Mouse (Mus musculus) kidney, adult 11 months (tissue): ENCODE measurements around the gene Iqcf3.
"Not testable (repeated sequence)": the region's sequence is repeated elsewhere in the genome, so short reads cannot be mapped to it uniquely, and the experiment has no call there.

ENCODE experiments used
- DNase-seq: peaks from one replicate; pipeline ENCODE4 v3.0.0; 2022

Gene Iqcf3

DNA sequence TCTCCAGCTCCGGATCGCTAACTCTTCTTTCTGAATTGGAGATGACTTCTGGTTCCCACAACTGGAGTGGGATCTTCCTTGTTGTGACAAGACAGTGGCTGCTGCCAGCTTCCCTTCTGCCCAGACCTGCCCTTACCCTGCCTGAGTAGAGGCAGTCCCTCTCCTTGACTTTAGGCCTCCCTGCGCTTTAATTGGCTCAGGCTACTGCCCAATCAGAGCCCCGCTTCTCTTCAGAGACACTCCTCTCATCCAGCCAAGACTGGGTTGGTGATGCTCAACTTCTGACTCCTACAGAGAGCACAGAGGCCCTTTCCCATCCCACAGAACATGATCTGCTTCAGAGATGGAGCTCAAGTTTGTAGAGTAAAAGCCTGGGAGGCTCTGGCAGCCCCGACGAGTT, 57.2 kb downstream of the Iqcf3 start:
- no peak for DNase-seq

DNA sequence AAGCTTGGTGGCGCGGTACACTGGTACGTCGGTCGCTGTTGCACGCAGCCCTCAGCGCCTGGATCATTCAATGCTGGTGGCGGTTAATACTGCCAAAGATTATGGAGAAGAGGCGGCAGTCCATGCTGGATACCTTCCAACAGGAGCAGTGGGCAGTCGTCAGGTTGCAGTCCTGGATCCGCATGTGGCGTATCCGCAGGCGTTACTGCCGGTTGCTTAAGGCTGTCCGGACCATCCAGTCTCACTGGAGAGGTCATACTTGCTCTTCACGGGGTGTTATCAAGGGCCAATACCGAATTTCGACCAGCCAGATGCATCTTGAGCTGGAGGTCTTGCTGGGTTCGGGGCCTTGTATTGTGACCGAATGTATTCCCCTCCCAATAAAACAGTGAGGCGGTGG, 59.6 kb downstream of the Iqcf3 start:
- no peak for DNase-seq

DNA sequence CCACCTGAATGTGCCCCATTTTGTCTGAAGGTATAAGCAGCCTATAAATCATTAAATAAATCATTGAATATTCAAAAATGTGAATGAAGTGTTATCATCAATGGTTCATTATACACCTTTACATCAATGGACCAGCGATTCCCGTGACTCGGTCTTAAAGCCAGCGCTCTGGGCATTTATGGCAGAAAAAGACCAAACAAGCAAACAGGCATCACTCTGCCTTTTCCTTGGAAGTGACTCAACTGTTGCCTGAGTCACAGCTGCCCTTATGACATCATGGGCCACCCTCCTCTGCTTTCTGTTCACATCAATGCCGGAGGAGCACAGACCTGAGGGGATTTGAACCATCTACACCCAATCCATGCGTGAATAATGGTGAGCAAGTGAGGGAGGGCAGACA, 61.8 kb downstream of the Iqcf3 start, which contains the start of gene Iqcf1:
Iqcf1 (plus strand) TSS at position 301 of the 400 bp plus-strand sequence.
- no peak for DNase-seq

DNA sequence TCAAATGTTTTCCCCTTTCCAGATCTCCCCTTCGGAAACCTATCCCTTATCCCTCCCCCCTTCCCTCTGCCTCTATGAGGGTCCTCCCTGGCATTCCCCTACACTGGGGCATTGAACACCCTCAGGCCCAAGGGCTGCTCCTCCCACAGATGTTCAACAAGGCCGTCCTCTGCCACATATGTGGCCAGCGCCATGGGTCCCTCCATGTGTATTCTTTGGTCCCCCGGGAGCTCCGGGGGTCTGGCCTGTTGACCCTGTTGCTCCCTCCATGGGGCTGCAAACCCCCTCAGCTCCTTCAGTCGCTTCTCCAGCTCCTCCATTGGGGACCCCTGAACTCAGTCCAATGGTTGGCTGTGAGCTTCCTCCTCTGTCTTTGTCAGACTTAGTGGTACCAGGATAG, 73.8 kb downstream of the Iqcf3 start:
- DNase-seq, result not testable (repeated sequence)

DNA sequence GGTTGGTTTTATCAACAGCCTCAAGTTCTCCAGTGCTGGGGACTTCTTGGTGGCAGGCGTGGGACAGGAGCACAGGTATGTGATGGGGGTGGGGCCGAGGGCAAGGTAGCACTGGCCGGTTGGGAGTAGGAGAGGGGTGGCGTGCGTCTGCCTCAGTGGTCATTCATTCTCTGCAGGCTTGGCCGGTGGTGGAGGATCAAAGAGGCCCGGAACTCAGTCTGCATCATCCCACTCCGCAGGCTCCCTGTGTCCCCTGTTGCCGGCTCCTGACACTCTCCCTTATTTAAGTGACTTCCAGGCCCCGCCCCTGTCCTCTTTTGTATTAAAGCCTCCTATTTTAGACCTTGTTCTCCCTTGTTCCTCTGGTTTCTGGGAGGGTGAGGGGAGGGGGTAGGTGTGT, 76.4 kb downstream of the Iqcf3 start:
- DNase-seq, result no peak

DNA sequence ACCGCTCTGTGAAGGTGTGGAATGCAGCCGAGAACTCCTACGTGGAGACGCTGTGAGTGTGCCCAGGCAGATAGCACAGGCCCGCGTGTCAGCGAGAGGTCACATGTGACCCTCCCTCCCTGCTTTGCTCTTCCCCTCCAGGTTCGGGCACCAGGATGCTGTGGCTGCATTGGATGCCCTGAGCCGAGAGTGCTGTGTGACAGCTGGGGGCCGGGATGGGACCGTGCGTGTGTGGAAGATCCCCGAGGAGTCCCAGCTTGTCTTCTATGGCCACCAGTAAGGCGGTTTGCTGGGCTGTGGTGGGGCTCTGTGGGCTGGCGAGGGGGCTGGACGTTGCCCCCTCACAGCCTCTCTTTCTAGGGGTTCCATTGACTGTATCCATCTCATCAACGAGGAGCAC, 77.8 kb downstream of the Iqcf3 start:
- DNase-seq, result no peak

DNA sequence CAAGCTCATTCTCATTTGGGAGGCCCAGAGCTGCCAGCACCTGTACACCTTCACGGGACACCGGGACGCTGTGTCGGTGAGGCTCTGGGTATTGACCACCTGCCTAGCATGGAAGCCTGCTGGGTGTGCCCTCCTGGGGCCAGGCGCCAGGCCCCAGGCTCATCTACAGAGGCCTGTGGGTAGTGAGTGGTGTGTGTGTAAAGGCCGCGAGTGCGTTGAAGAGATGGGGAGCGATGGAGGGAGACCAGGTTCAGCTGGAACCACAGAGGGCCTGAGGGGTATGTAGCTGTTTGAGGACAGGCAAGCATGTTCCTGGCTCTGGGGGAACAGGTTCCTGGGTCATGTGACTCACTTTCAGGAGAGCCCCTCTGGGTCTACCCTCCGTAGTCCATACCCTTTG, 78.3 kb downstream of the Iqcf3 start:
- DNase-seq, result no peak

DNA sequence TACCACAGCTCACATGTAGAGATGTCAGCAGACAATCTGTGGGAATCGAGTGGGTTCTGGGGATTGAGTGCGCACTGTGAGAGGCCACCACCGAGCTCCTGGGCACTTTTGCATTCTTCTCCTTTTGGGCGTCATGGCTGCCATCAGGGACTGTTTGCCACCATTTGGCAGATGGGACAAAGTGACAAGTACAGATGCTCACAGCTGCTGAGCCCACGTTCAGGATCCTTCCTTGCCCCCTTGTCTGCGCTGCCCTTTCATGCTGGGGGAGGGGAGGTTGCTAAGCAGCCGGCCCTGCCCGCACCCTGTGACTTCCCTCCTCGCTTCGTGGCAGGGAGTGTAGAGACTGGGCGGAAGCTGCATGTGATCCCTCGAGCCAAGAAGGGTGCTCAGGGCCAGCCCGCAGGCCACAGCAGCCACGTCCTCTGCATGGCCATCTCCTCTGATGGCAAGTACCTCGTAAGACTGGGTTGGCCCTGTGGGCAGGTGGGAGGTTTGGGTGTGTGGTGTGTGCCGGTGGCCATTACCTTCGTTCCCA, 78.8 kb downstream of the Iqcf3 start:
- DNase-seq, result no peak

DNA sequence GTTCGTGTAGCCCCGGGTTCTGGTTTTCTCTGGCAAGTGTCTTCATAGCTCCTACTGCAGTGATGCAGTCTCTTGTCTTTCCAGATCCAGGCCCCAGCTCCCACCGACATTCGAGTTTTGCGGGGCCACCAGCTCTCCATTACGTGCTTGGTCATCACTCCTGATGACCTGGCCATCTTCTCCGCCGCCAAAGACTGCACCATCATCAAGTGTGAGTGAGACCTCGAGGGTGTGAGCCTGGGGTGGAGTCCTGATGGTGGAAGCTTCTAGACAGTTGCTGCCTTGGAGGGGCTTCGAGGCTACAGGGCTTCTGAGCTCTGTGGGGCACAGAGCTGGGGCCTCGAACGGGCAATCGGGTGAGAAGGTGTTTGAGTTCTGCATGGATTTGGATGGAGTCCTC, 79.8 kb downstream of the Iqcf3 start:
- DNase-seq, result no peak

DNA sequence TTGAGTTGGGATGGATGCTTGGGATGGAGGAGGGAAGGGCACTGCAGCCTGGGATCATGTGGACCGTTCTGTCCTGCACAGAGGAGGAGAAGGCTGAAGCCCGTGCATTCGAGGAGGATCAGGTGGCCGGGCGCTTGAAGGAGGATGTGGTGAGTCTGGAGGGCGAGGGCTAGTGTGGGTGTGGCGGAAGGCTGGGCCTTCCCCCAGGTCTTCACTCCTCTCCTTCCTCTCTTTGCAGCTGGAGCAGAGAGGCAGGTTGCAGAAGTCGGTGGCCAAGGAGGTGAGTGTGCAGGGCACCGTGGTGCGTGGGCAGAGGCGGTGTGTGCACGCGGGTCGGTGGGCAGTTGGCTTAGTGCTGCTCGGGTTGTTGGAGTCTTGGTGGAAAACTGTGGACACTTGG, 80.4 kb downstream of the Iqcf3 start:
- DNase-seq, result no peak

DNA sequence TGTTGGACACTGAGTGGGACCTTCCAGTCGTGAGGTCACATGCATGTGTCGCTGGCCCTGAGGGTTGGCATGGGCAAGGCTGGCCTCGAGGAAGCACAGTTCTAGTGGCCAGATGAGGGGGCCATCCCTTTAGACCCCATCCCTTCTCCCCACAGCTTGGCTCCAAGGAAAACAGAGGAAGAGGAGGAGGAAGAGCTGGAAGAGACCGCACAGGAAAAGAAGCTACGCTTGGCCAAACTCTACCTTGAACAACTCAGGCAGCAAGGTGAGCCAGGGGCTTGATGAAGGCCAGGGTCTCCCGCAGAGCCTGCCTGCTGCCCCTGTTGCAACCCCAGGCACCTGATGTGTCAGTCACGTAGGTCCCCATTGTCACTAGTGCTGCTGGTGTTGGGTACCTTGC, 80.9 kb downstream of the Iqcf3 start:
- no peak for DNase-seq

DNA sequence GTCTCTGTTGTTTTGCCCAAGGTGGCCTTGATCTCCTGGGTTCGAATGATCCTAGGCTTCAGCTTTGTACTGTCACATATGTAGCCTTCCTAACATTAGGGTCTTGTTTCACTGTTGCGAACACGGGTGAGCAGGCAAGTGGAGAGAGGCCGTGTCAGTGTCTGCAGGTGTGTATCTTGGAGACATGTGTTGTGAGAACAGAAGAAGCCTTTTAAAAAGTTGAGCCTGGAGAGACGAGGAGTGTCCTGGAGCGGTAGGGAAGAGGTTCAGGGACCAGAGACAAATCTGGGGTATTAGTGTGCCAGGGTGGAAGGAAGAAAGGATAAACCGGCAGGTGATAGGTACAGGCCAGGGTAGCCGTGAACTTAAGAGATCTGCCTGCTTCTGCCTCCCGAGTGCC, 83.3 kb downstream of the Iqcf3 start:
- DNase-seq, result no peak

DNA sequence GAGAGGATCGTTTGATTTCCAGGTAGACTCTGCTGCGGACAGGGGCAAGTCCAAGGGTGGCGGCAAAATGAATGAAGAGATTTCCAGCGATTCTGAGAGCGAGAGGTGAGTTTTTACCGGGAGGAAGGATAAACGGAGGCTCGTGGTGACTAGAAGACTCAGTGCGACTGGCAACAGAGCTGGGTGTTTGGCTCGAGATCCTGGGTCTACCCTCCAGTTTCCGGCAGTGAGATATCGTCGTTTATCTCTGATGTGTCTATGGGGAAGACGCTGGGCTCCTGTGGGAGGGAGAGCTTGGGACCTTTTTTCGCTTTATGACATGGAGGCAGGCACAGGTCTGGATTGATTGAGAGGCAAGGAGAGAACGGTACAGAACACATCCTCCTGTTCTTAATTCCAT, 83.8 kb downstream of the Iqcf3 start:
- no peak for DNase-seq

DNA sequence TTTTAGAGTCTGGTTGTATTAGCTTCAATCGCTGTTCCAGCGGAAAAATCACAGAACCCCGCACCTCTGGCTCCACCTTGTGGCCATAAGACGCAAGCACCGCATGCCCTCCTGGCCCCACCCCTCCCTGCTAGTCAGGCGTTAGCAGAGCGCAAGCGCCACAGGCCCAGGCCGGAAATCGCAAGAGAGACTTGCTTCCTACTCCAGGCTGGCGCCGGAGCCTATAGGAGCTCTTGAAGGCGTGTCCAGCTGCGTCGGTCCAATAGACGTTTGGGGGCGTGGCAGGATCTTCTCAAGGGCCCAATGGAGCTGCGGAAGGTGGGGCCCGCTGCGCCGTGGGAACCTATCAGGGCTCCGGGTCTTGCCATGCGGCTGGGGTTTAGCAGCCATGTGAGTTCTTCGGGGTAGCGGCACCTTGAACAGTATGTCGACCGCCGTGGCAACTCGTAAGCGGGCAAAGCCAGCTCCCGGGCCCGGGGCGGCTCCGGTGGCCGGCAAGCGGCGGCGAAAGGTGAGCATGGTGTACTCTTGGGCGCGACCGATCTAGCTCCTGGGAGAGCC, 84.4 kb downstream of the Iqcf3 start, which contains the start of gene Parp3:
Parp3 (minus strand) TSS at position 26 of the 561 bp plus-strand sequence.
- peak; percentile 100 for DNase-seq

DNA sequence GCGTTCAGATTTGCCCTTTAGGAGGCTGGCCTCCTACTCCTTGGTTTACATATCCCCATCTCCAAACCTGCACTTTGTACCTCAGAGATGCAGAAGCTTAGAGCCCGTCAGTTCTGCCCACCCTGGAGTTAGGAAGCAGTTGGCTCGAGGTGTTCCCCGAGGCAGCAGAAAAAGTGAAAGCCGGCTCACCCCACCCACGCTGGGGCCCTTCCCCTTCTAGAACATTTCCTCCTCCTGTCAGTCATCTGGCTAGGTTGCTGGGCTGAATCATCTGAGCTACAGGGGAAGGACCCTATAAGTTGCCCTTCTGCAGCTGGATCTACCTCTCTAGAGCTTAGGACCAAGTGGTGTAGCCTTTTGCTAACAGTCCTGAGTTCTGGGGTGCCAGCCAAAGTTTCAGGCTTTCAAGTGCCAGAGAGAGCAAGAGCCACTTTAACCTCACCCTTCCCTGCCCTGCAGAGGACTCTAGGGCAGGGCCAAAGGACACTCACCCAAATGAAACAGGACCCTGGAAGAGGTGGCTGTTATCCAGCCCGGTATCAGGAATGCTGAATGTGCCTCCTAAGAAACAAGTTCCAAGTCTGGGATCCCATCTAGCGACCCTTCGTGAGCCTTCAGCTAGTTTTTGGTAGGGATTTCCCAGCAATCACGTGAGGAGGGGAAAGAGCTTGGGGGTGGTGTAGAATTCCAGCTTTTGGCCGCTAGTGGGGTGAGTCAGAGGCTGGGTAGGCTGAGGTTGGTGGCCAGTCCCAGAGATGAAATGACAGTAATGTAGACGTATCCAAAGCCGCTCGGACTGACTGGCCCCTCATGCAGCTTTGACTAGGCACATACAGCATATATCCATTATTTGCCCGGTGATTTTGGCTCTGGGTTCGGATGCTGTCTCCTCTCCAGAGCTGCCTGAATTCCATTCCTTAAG, 85.2 kb downstream of the Iqcf3 start:
- DNase-seq, result peak; percentile 81

DNA sequence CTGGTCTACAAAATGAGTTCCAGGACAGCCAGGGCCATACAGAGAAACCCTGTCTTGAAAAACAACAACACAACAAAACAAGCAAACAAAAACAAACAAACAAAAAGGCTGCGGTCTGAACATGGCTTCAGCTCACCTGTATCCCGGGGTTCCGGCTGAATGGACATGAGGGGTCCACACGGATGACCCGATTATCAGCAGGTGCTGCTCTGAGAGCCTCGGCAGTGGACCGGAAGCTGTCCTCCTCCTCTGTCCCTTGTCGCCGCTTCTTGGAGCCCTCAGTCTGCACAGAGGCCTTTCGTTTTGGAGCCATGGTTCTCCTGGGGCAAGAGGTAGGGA, 85.8 kb downstream of the Iqcf3 start, which contains the start of gene Rrp9:
Rrp9 (plus strand) TSS at position 301 of the 339 bp plus-strand sequence.
- DNase-seq, result peak; percentile 27

DNA sequence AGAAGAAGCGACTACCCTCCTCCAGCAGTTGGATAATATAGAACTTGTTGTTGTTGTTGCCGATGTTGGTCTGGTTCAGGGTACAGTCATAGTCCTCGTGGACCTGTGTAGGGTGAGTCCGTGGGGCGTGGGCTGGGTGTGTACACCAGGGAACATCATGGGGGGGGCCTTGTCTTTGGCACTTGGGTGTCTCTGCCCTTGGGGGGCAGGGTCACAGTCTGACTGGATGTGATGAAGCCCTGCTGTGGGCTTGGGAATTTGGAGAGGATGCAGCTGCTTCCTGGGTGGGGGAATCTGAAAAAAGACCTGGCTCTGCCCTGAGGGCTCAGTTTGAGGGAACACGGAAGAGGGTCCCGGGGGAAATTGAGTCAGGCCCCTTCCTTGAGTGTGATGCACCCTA, 86.4 kb downstream of the Iqcf3 start:
- no peak for DNase-seq

DNA sequence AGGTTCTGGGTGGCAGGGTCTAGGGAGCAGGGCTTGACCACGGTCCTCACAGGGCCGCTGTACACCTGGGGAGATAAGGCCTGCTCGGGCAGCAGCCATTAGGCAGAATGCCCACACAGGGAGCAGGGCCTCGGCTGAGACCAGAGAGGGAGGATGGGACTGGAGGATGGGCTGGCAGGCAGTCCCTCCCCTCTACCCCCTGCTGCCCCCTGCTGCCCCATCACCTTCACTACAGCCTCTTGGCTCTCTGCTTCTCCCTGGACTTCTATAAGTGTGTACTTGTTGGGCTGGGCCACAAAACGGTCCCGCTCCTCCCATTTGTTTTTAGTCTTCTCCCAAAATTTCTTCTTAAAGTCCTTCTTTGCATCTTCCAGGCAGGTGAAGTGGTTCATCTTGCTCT, 87.0 kb downstream of the Iqcf3 start:
- DNase-seq, result peak; percentile 72

DNA sequence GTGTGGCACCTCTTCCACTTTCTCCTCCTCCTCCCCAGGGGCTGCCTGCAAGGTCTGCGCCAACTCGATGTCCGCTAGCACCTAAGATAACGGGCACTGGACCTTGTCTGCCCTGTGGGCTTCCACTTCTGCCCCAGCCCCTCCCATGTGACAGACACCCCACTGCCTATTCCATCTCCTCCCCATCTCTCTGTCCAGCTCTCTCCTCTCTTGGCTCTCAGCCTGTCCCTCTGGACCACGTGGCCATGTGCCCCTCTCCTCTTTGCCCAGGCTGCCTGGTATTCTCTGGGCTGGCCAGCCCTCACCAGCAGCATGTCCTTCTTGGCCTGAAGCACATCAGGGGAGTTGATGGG, 87.7 kb downstream of the Iqcf3 start:
- DNase-seq, result no peak

DNA sequence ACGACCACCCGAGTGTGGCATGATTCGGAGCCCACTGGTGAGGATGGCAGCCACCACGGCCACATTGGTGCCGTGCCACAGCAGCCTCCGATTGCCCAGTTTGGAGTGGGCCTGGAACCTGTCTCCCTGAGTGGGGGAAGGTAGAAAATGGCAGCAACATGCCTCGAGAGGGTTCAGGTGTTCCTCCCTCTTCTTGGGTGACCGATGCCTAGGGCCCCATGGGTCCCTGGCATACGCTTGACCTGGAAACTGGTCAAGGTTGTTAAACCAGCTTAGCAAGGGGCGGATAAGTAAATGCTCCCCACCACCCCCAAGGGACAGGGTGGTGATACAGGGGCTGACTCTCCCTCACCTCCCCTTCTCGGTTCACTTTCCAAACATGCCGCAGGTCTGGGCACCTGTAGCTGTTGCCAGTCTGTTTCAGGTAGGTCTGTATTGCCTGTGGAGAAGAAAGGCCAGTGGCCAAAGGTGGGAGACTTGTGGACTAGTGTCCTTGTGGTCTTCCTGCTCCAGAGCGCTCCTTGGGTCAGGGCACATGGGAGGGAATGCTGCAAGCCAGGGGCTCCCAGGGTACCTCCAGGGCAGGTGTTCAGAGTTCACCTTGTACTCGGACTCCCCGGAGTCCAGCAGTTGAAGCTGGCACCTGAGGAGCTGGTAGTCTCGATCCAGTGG, 88.2 kb downstream of the Iqcf3 start:
- DNase-seq, result peak; percentile 83

DNA sequence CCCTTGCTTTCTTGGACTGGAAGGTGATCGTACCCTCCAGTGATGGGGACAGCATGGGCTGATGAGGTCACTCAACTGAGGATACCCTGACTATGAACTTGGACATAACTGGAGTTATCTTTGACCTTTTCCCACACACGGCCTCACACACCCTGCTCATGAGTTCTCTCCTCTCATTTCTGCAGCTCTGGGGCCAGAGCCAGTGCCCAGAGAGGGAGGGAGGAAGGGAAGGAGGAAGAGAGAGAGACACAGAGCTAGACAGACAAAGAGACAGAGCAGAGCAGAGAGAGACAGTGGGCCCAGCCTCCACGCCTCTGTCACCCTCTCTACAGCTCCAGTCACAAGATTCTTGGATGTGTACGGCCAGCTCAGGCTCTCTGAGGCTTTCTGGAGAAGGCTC, 89.1 kb downstream of the Iqcf3 start:
- peak; percentile 44 for DNase-seq

DNA sequence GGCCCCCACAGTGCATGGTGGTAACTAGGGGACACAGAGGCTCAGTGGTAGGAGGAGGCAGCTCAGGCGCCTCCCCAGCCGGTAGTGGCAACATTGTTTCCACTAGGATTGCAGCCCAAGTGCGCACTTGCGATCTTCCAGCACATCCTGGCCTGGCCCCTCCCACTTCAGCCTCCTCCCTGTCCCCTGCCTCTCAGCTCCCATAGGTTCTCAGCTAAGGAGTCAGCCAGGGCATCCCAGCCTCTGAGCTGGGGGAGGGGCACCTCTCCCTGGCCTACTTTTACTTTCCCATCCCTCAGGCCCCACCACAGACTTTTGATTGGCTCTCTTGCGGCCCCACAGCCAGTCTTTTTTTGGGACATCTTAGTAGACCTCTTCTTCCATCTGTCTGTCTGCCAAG, 89.5 kb downstream of the Iqcf3 start:
- peak; percentile 78 for DNase-seq

DNA sequence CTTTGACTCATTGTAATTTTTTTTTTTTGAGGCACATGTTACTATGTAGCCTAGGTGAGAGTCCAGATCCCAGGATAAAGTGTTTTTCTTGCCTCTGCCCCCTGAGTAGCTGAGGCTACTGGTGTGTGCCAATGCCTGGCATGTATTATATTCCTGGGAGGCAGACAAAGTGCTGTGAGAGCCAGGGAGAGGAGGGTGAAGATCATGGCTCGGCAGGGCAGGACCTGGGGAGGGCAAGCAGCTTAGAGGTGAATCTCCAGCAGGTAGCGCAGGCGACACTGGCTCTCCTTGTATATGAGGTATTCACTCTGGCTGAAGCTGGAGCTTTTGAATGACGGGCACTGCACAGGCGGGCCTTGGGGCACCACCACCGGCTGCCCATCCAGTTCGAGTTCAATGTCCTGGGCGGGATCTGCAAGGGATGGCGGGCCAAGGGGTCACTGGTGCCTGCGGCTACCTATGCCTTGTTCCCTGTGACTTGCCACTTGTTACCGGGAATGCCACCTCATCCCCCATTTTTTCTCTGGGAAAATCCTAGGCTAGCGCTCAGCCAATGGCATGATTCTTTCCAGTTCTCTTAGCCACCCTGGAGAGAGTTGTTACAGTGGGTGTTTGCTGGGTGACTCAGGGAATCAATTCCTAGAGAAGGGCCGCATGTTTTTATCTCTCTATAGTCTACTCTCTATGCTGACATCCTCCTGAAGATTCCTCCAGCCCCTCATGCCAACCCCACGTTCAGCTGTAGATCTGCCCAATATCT, 90.3 kb downstream of the Iqcf3 start:
- DNase-seq, result peak; percentile 52
